Mouse (Mus musculus): ENCODE data around the gene Ddo. TPM values are rescaled to one million over a fixed set of nuclear protein-coding genes. Genes with fewer than 3 reads are reported as not detected.

The Ddo gene
- total RNA-seq, 2 experiments from 2014 or later = 22.0 to 24.3 TPM

- intact Hi-C loops (cut with DNase I; ENCODE audit: low total_unique reads) = no loop called here
- DNase-seq = no peak
Observed at GRCm38 (mm10) chr10:40648776-40649175, 19.0 kb downstream of the Ddo start.

DNA sequence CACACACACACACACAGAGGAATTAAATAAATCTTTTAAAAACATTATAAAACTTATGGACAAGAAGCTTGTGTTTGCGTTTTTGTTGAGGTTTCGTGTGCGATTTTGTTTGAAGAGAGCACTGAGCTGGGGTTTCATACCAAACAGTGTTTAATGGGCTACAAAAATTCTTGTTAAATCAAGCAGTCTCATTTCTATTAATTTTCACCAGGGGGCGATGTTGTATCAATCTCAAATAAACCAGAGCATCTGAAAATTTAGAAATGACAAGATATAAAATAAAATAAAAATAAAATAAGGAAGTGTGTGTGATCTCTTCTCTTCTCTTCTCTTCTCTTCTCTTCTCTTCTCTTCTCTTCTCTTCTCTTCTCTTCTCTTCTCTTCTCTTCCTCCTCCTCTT, 19.8 kb downstream of the Ddo start:
- DNase-seq = no peak
- intact Hi-C loops (cut with DNase I; ENCODE audit: low total_unique reads) = no loop called here

DNA sequence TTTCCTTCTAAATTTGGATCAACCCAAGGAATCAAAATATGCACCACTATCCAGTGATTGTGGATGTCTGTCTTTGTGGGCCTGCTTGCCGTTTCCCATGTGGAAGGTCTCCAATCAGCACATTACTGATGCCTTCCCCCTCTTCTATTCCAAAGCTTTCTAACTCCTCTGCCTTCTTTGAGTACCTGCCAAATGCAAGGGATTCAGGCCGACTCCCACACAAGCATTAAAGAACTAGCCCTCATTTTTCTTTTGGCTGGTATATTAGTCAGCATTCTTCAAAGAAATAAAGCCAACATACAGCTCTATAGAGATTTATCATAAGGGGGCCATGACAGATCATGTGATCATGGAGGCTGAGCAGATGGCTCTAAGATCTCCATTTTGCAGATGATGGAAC, 21.9 kb downstream of the Ddo start:
- no peak for DNase-seq

GRCm38 (mm10) chr10:40665270-40665669, 35.5 kb downstream of the Ddo start:
- no peak for DNase-seq
- intact Hi-C loops (cut with DNase I; ENCODE audit: low total_unique reads) = no loop called here

More for the DNA sequence above, 21.9 kb downstream of the Ddo start:
- intact Hi-C loops (cut with DNase I; ENCODE audit: low total_unique reads) = no loop called here

DNA sequence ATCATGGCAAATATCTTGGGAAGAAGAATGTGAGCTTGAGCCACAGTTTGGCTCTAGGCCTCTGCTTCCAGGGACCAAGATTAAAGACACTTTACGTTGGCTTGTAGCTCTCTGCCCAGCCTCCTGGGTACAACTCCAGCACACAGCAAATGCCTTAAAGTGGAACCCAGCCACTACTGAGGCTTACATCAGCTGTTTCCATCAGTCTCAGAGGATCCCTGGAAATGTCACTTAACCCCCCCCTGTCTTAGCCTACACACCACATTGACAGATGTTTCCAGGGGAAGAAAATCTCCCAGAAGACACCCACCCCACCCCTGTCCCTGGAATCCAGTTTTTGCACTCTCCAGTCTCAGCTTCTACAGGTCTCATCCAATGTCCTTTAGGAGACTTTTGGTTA, 37.1 kb downstream of the Ddo start:
- DNase-seq = no peak
- intact Hi-C loops (cut with DNase I; ENCODE audit: low total_unique reads) = no loop called here

DNA sequence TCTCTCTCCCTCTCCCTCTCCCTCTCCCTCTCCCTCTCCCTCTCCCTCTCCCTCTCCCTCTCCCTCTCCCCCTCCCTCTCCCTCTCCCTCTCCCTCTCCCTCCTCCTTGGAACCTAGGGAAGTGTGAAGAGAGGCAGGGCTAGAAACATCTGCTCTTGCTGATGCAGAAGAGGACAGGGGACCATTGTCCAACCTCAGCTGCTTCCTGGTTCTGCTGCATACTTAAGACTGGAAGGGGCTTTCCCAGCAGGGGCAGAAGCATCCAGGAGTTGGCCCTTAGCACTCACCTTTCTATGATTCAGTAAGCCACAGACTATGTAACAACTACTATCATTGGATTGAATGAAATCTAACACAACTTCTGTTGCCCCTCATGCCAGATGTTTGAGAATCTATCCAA, 38.8 kb downstream of the Ddo start:
- DNase-seq = no peak
- intact Hi-C loops (cut with DNase I; ENCODE audit: low total_unique reads) = no loop called here

- intact Hi-C loops (cut with DNase I; ENCODE audit: low total_unique reads) = no loop called here
- DNase-seq = no peak
Observed at GRCm38 (mm10) chr10:40672587-40673296, 42.9 kb downstream of the Ddo start.

- DNase-seq = no peak
- intact Hi-C loops (cut with DNase I; ENCODE audit: low total_unique reads) = no loop called here
Observed at GRCm38 (mm10) chr10:40673297-40673665, 43.5 kb downstream of the Ddo start.

DNA sequence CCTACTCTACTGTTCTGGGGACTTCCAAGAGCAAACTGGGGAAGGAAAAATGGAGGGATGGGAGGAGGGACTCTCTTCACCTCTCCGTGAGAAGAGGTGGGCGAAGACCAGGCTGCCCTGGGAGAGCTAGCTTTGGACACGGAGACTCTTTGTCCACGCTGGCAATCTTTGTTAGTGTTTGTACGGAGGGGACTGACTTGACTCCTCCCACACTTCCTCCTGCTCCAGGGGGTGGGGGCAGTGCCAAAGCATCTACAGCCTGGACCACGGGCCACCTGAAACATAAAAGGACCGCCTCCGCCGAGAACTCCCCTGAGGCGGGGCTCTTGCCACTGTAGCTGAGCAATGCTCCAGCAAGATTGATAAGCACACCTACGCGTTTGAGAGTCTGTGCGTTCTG, 44.3 kb downstream of the Ddo start:
- intact Hi-C loops (cut with DNase I; ENCODE audit: low total_unique reads) = no loop called here

DNA sequence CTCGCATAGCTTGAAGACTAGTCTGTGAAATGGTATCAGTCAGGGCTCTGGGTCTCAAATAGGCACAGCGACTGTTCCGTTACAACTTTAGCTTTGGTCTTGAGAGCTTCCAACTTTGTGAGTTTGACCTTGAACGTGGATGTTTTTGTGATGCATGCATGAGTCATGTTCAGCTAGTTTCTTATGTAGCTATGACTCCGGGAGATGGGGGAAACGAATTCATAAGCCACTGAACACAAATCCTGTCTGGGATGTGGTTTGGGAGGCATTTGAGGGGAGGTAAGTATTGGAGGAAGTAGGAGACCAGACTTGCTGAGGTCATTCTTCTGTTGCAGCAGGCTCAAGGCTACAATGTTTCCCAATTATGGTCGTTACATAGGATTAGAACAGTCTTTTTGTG, 46.1 kb downstream of the Ddo start:
- DNase-seq = no peak
- intact Hi-C loops (cut with DNase I; ENCODE audit: low total_unique reads) = no loop called here

More for the DNA sequence above, 44.3 kb downstream of the Ddo start:
- no peak for DNase-seq

GRCm38 (mm10) chr10:40678477-40678876, 48.7 kb downstream of the Ddo start:
- intact Hi-C loops (cut with DNase I; ENCODE audit: low total_unique reads) = no loop called here
- DNase-seq = no peak

DNA sequence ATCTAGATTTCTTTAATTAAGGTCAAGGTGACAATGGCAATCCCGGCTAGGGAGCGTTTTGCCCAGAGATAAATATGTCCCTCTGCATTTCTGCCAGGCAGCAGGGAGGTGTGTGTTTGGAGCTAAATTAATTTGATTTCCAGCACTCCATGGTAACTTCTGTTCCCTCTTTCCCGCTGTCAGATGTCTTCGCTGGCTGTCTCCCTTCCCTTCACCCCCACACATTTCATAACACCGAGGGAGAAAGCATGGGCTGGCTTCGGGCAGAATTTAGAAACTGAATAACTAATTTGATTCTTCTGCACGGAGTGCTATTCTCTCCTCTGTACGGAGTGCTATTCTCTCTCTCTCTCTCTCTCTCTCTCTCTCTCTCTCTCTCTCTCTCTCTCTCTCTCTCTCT, 52.7 kb downstream of the Ddo start:
- DNase-seq = no peak
- intact Hi-C loops (cut with DNase I; ENCODE audit: low total_unique reads) = no loop called here

- intact Hi-C loops (cut with DNase I; ENCODE audit: low total_unique reads) = no loop called here
Observed at GRCm38 (mm10) chr10:40683092-40683867, 53.5 kb downstream of the Ddo start, which contains the start of gene Mettl24. Gene Mettl24 (plus strand): TSS chr10:40683282.

DNA sequence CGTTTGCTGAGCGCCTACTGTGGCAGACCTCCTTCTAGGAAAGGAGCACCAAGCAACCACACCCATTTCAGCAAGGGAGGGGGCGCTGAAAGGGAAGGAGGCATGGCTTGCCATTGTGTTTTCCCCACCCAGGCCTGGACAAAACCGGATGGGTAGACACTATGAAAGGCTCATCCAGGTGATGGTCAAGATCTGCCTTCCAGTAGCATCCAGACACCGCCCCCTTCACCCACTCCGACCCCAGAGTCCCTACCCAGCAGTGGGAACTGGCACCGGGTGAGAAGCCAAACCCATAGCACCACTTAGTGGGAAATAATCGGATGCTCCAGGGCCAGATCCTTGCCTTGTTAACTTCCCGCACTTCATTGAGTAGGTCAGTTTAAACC, 54.0 kb downstream of the Ddo start:
- intact Hi-C loops (cut with DNase I; ENCODE audit: low total_unique reads) = no loop called here
- DNase-seq = no peak

More at GRCm38 (mm10) chr10:40683092-40683867, 53.5 kb downstream of the Ddo start, which contains the start of gene Mettl24:
- peak; percentile 77 for DNase-seq

GRCm38 (mm10) chr10:40684326-40684725, 54.5 kb downstream of the Ddo start:
- intact Hi-C loops (cut with DNase I; ENCODE audit: low total_unique reads) = no loop called here
- DNase-seq = no peak

DNA sequence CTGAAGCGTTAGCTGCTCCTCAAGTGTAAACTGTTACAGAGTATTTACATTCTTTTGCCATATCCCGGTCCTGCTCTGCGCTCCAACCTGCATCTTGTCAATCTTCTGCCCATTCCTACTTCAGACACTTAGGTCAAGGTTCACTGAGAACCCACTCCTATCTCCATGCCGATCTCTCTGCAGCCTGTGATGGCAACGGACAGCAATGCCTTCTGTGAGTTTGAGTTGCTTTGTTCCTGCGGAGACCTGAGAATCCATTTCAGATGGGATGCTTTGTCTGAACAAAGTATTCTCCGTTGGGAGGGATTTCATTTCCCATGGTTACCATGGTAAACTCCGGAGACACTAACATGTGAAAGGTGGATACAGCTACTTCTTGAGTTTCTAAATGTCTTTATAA, 55.8 kb downstream of the Ddo start:
- no peak for DNase-seq
- intact Hi-C loops (cut with DNase I; ENCODE audit: low total_unique reads) = no loop called here

GRCm38 (mm10) chr10:40686976-40687375, 57.2 kb downstream of the Ddo start:
- no peak for DNase-seq
- intact Hi-C loops (cut with DNase I; ENCODE audit: low total_unique reads) = no loop called here

GRCm38 (mm10) chr10:40687407-40687806, 57.6 kb downstream of the Ddo start:
- intact Hi-C loops (cut with DNase I; ENCODE audit: low total_unique reads) = no loop called here
- DNase-seq = no peak

- intact Hi-C loops (cut with DNase I; ENCODE audit: low total_unique reads) = no loop called here
- no peak for DNase-seq
Observed at GRCm38 (mm10) chr10:40688266-40688665, 58.5 kb downstream of the Ddo start.

GRCm38 (mm10) chr10:40688873-40689272, 59.1 kb downstream of the Ddo start:
- intact Hi-C loops (cut with DNase I; ENCODE audit: low total_unique reads) = no loop called here
- DNase-seq = no peak

- intact Hi-C loops (cut with DNase I; ENCODE audit: low total_unique reads) = no loop called here
- DNase-seq = no peak
Observed at GRCm38 (mm10) chr10:40698652-40699051, 68.8 kb downstream of the Ddo start.

All from gastrocnemius, postnatal 14 days (tissue).